Mouse (Mus musculus) CD4-positive, CD25-positive, alpha-beta regulatory T cell, adult 2 months (primary cell): ENCODE measurements around the gene Cadm2.

Source experiments
- DNase-seq: peaks from one replicate; pipeline ENCODE4 v3.0.0-alpha.2; 2012; ENCODE audit warnings: low read depth, low spot score

Cadm2 gene

DNA sequence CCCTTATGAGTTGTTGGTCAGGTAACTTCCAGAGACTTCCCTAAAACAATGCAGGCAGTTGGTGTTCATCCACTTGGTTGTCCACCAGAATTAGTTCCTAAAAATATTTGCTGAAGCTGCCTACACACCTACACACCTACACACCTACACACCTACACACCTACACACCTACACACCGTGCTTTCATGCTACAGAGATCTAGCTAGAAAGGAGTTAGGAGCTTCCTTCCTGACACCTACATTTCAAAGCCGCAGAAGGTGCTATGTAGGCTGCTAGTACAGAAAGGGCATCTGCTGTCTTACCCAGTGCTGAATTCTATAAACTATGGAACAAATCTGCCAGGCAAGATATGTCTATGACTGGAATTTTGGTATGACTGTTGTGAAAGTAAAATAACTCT, 872.2 kb downstream of the Cadm2 start:
- DNase-seq = no peak

GRCm38 (mm10) chr16:66731212-66731611, 889.5 kb downstream of the Cadm2 start:
- DNase-seq = no peak

DNA sequence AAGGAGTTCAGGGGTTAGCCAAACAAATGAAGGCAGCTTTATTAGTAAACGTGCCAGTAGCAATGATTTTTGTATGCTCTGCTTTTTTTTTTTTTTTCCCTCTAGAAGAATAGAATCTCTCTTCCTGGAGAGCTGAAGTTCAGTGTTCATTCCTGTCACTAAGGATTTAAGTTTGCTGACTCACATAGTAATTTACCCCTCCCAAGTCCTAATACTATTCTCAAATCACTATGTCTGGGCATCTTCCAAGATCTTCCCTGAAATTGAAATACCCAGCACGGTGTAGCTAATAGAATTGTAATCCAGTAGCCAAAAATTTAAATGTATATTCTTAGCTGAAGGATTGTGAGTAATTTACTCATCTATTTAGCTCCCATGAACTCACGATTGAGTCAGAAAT, 914.2 kb downstream of the Cadm2 start:
- DNase-seq = no peak

DNA sequence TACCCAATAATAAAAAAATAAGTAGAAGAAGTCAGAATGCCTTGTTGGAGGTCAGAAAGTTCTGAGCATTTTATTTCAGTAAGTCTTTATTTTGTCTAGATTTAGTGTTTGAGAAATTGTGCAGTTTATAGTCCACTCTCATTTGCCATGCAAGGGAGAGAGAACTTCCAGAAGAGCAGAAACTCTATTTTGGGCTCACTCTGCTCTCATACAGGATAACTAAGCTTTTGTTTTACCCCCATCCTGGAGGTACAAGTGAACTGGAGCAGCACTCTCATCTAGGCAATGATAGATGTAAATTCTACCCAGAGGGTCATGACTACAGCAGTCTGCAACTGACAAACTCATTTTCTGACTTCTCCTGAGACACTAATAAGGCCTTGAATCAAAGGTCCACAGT, 925.9 kb downstream of the Cadm2 start:
- DNase-seq = no peak

- DNase-seq = no peak
Observed at GRCm38 (mm10) chr16:66677241-66677640, 943.5 kb downstream of the Cadm2 start.

GRCm38 (mm10) chr16:66651013-66651362, 969.7 kb downstream of the Cadm2 start:
- DNase-seq = no peak

GRCm38 (mm10) chr16:66650348-66651012, 970.2 kb downstream of the Cadm2 start:
- DNase-seq = no peak

DNA sequence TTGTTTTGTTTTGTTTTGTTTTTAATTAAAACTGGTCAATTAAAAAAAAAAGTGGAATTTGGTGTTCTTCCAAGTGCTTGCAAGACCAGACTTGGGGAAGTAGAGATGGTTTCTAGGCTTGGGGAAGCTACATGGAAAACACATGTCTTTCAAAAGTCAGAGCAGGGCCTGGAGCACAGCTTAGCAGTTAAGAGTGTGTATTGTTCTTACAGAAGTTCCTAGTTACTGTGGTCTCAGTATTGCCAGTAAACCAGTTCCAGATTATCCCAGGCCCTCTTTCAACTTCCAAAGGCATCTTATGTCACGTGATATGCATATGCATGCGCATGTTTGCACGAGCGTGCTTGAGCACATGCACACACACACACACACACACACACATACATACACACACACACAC, 972.9 kb downstream of the Cadm2 start:
- DNase-seq = no peak

GRCm38 (mm10) chr16:66643606-66644005, 977.1 kb downstream of the Cadm2 start:
- no peak for DNase-seq

GRCm38 (mm10) chr16:66627527-66627926, 993.2 kb downstream of the Cadm2 start:
- no peak for DNase-seq

DNA sequence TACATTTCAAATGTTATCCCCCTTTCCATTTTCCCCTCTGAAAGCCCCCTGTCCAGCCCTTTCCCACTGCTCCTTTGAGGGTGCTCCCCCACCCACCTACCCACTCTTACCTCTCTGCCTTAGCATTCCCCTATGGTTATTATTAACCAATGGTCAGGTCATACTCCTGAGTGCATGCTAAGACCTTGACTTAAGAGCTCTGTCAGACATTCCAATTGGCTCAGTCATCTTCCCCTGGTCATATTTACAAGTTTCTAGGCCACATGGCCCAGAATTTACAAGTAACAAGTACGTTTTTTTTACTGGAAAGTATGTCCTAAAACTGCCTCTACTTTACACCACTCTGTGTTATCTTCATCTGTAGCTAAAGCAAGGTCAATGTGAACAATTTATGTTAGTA, 998.3 kb downstream of the Cadm2 start:
- no peak for DNase-seq

DNA sequence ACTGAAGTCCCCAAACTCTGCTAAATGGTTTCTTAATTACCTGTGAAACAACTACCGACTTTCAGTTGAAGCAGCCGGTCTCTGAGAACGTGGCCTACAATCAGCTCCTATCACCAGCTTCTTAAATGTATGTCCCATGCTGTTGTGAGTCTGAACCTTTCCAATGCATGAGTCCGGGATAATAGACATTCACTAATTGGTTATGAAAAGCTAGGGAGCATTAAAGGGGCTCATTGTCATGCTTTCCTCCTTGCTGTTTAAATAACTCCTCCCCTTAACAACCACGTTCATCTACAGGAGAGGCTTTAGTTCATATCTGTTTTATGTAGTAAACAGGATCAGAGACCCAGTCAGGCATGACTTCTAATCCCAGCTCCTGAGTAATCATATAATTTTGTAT, 1008.1 kb downstream of the Cadm2 start:
- DNase-seq = no peak
